Mouse (Mus musculus) embryonic facial prominence, embryonic 13.5 days (tissue): ENCODE measurements around the gene Dis3l. TPM values are rescaled to one million over a fixed set of nuclear protein-coding genes. Genes with fewer than 3 reads are reported as not detected.
"Not testable (repeated sequence)": the region's sequence is repeated elsewhere in the genome, so short reads cannot be mapped to it uniquely, and the experiment has no call there.

Source experiments
- ATAC-seq: fragments of 200-750 bp; cut with Nextera tagmentation; 2 replicates; pipeline ENCODE4 v1.8.0; 2017; ENCODE audit warnings: low read depth; ENCODE audit not compliant: insufficient number of reproducible peaks, insufficient read depth, low FRiP score, low TSS enrichment
- H3K27ac ChIP-seq: fragments of 300-500 bp; sonication (generic); 2 replicates; pipeline ENCODE4 v1.5.1; 2015; ENCODE audit warnings: moderate library complexity, mild to moderate bottlenecking, inconsistent platforms
- H3K27me3 ChIP-seq: fragments of 300-500 bp; sonication (generic); 2 replicates; pipeline ENCODE4 v1.6.1; 2015; ENCODE audit warnings: mild to moderate bottlenecking, inconsistent platforms
- H3K36me3 ChIP-seq: fragments of 300-500 bp; sonication (generic); 2 replicates; pipeline ENCODE4 v1.6.1; 2015; ENCODE audit warnings: mild to moderate bottlenecking, inconsistent platforms
- H3K4me1 ChIP-seq: fragments of 300-500 bp; sonication (generic); 2 replicates; pipeline ENCODE4 v1.6.1; 2015; ENCODE audit warnings: inconsistent platforms
- H3K4me2 ChIP-seq: fragments of 300-500 bp; sonication (generic); 2 replicates; pipeline ENCODE4 v1.6.1; 2015; ENCODE audit warnings: moderate library complexity, mild to moderate bottlenecking, inconsistent platforms
- H3K4me3 ChIP-seq: fragments of 300-500 bp; sonication (generic); 2 replicates; pipeline ENCODE4 v1.5.1; 2015; ENCODE audit warnings: mild to moderate bottlenecking, inconsistent platforms
- H3K9ac ChIP-seq: fragments of 300-500 bp; sonication (generic); 2 replicates; pipeline ENCODE4 v1.6.1; 2015; ENCODE audit warnings: mild to moderate bottlenecking, inconsistent platforms
- H3K9me3 ChIP-seq: fragments of 300-500 bp; sonication (generic); 2 replicates; pipeline ENCODE4 v1.6.1; 2016; ENCODE audit warnings: inconsistent platforms
- WGBS: fragments of 180-500 bp; shearing (Covaris S2); methylation state at CpG from one replicate; pipeline ENCODE4 v1.1.7; 2015; ENCODE audit warnings: mixed read lengths; 5-methylcytosine and 5-hydroxymethylcytosine counted together
- polyA plus RNA-seq: library from polyadenylated mRNA; unstranded; fragments of >200 nt; fragmentation: Nextera tagmentation; extraction: Ambion mirVana; gene quantifications from 2 replicates; pipeline ENCODE4 v1.2.1, GENCODE M21; 2015

Gene Dis3l
- polyA plus RNA-seq, 1 experiment from 2014 or later, result 19.4 TPM

GRCm38 (mm10) chr9:64273757-64274156 lies 67.3 kb downstream of the Dis3l start:
- H3K4me1 ChIP-seq, result no peaks in the 10 kb centered on the region
- H3K4me2 ChIP-seq, result no peak overlapping the region
- no peak overlapping the region for H3K27ac ChIP-seq
- no peaks in the 10 kb centered on the region for H3K36me3 ChIP-seq
- H3K27me3 ChIP-seq, result no peaks in the 10 kb centered on the region
- 55% methylated on average over 4 of the region's 4 CpGs for WGBS
- no peaks in the 10 kb centered on the region for H3K9me3 ChIP-seq
- no peak overlapping the region for H3K9ac ChIP-seq
- no peak for ATAC-seq
- no peak overlapping the region for H3K4me3 ChIP-seq

- Histone ChIP-seq H3K4me1 (no peaks in the 10 kb centered on the region), H3K4me3 (no peak overlapping the region), H3K36me3 (no peaks in the 10 kb centered on the region), H3K27me3 (no peaks in the 10 kb centered on the region), H3K4me2 (no peak overlapping the region), H3K27ac (no peak overlapping the region), H3K9ac (no peak overlapping the region), H3K9me3 (no peaks in the 10 kb centered on the region)
- no peak for ATAC-seq
- WGBS, result 38% methylated on average over 7 of the region's 7 CpGs
Observed at GRCm38 (mm10) chr9:64272611-64273010, 68.5 kb downstream of the Dis3l start.

GRCm38 (mm10) chr9:64271249-64271648 lies 69.8 kb downstream of the Dis3l start:
- Histone ChIP-seq H3K4me2 (no peak overlapping the region), H3K36me3 (no peaks in the 10 kb centered on the region), H3K27ac (no peak overlapping the region), H3K4me3 (no peak overlapping the region), H3K4me1 (no peaks in the 10 kb centered on the region), H3K27me3 (no peaks in the 10 kb centered on the region), H3K9ac (no peak overlapping the region), H3K9me3 (no peaks in the 10 kb centered on the region)
- WGBS, result 65% methylated on average over 3 of the region's 3 CpGs
- no peak for ATAC-seq

GRCm38 (mm10) chr9:64268836-64269235 lies 72.3 kb downstream of the Dis3l start:
- not testable (repeated sequence) for H3K9me3 ChIP-seq, ATAC-seq, H3K4me2 ChIP-seq, H3K36me3 ChIP-seq, H3K9ac ChIP-seq, H3K4me3 ChIP-seq, H3K27ac ChIP-seq, H3K27me3 ChIP-seq, H3K4me1 ChIP-seq
- WGBS, result 92% methylated on average over 8 of the region's 8 CpGs

GRCm38 (mm10) chr9:64268196-64268595 lies 72.9 kb downstream of the Dis3l start:
- ATAC-seq, result no peak
- H3K9ac ChIP-seq, result no peak overlapping the region

GRCm38 (mm10) chr9:64267231-64267630 lies 73.9 kb downstream of the Dis3l start:
- H3K27ac ChIP-seq, result no peak overlapping the region
- H3K9ac ChIP-seq, result no peak overlapping the region
- no peaks in the 10 kb centered on the region for H3K36me3 ChIP-seq
- H3K27me3 ChIP-seq, result no peaks in the 10 kb centered on the region
- H3K9me3 ChIP-seq, result no peaks in the 10 kb centered on the region
- no peak overlapping the region for H3K4me3 ChIP-seq
- H3K4me2 ChIP-seq, result no peak overlapping the region
- ATAC-seq, result no peak
- 89% methylated on average over 1 of the region's 1 CpGs for WGBS
- H3K4me1 ChIP-seq, result no peaks in the 10 kb centered on the region

More at GRCm38 (mm10) chr9:64268196-64268595, 72.9 kb downstream of the Dis3l start:
- Histone ChIP-seq H3K27me3 (no peaks in the 10 kb centered on the region), H3K36me3 (no peaks in the 10 kb centered on the region), H3K4me2 (no peak overlapping the region), H3K4me1 (no peaks in the 10 kb centered on the region), H3K4me3 (no peak overlapping the region), H3K9me3 (no peaks in the 10 kb centered on the region), H3K27ac (no peak overlapping the region)
- WGBS, result 81% methylated on average over 10 of the region's 10 CpGs

- Histone ChIP-seq H3K4me3 (no peak overlapping the region), H3K27ac (no peak overlapping the region), H3K4me1 (no peaks in the 10 kb centered on the region), H3K27me3 (no peaks in the 10 kb centered on the region), H3K9ac (no peak overlapping the region), H3K36me3 (no peaks in the 10 kb centered on the region), H3K9me3 (no peaks in the 10 kb centered on the region), H3K4me2 (no peak overlapping the region)
- 51% methylated on average over 1 of the region's 1 CpGs for WGBS
- ATAC-seq, result no peak
Observed at GRCm38 (mm10) chr9:64264813-64265212, 76.3 kb downstream of the Dis3l start.

- 78% methylated on average over 4 of the region's 4 CpGs for WGBS
- ATAC-seq, result no peak
- no peaks in the 10 kb centered on the region for H3K36me3 ChIP-seq
- no peaks in the 10 kb centered on the region for H3K4me1 ChIP-seq
- no peak overlapping the region for H3K4me3 ChIP-seq
- H3K9ac ChIP-seq, result no peak overlapping the region
- no peaks in the 10 kb centered on the region for H3K27me3 ChIP-seq
- H3K27ac ChIP-seq, result no peak overlapping the region
- H3K9me3 ChIP-seq, result no peaks in the 10 kb centered on the region
- H3K4me2 ChIP-seq, result no peak overlapping the region
Observed at GRCm38 (mm10) chr9:64261023-64261422, 80.1 kb downstream of the Dis3l start.

GRCm38 (mm10) chr9:64259906-64260305 lies 81.2 kb downstream of the Dis3l start:
- Histone ChIP-seq H3K27ac (no peak overlapping the region), H3K9ac (no peak overlapping the region), H3K4me2 (no peak overlapping the region), H3K4me1 (no peaks in the 10 kb centered on the region), H3K9me3 (no peaks in the 10 kb centered on the region), H3K4me3 (no peak overlapping the region), H3K36me3 (no peaks in the 10 kb centered on the region), H3K27me3 (no peaks in the 10 kb centered on the region)
- no peak for ATAC-seq
- 88% methylated on average over 5 of the region's 5 CpGs for WGBS

Other genes with a start within 250 kb of the Dis3l start
- not detected in 2 replicates for gene Lctl, start 224.1 kb downstream of the Dis3l start, polyA plus RNA-seq
- 21.9 and 22.7 TPM in 2 replicates for gene Zwilch, start 168.2 kb downstream of the Dis3l start, polyA plus RNA-seq
- gene Rpl4, start 167.9 kb downstream of the Dis3l start, polyA plus RNA-seq, result 1,232 and 1,302 TPM in 2 replicates
- 33.1 and 36.8 TPM in 2 replicates for gene Snapc5, start 162.0 kb downstream of the Dis3l start, polyA plus RNA-seq
- 3.5 and 5.5 TPM in 2 replicates for gene Uchl4, start 106.1 kb downstream of the Dis3l start, polyA plus RNA-seq
- gene Map2k1, start 87.7 kb downstream of the Dis3l start, polyA plus RNA-seq, result 82.8 and 87.1 TPM in 2 replicates
- gene Tipin, start 59.7 kb downstream of the Dis3l start, polyA plus RNA-seq, result 219 and 245 TPM in 2 replicates
- 1.8 and 2.0 TPM in 2 replicates for gene Megf11, start 44.3 kb upstream of the Dis3l start, polyA plus RNA-seq